Mouse (Mus musculus) CH12.LX (cell line): ENCODE results near the gene Macf1. TPM values are rescaled to one million over a fixed set of nuclear protein-coding genes. Genes with fewer than 3 reads are reported as not detected.
A peak's percentile ranks its signal among the peaks of the same experiment; 100 is the strongest.

Source experiments
- DNase-seq: peaks from one replicate; pipeline ENCODE4 v3.0.0-alpha.2; 2013; ENCODE audit errors: extremely low read depth
- H3K27ac ChIP-seq: 2 replicates; pipeline ENCODE4 v1.5.1; 2012; ENCODE audit warnings: low read depth, mild to moderate bottlenecking, control low read depth, moderate library complexity; ENCODE audit not compliant: insufficient read depth
- H3K27me3 ChIP-seq: replicated peaks from 2 replicates; pipeline ENCODE3; 2012; ENCODE audit warnings: inconsistent platforms
- H3K36me3 ChIP-seq, 2 experiments: replicated peaks in 1 of 2; 2 replicates each; pipeline versions ENCODE3 to v1.6.1; 2012; ENCODE audit warnings: inconsistent platforms in 1 of 2, low read length in 1 of 2, mild to moderate bottlenecking in 1 of 2, mixed read lengths in 1 of 2, moderate library complexity in 1 of 2; ENCODE audit not compliant: control insufficient read depth in 1 of 2, insufficient read depth in 1 of 2
- H3K4me1 ChIP-seq, 2 experiments: 2 replicates each; pipeline ENCODE4 v1.6.1; 2012; ENCODE audit warnings: inconsistent platforms in 1 of 2, moderate library complexity in 1 of 2; ENCODE audit not compliant: insufficient read depth in 2 of 2, control insufficient read depth in 1 of 2
- H3K4me2 ChIP-seq: 2 replicates; pipeline ENCODE4 v1.6.1; 2012; ENCODE audit warnings: low read depth, mild to moderate bottlenecking, control low read depth; ENCODE audit not compliant: poor library complexity, insufficient read depth, severe bottlenecking
- H3K4me3 ChIP-seq, 3 experiments: fragments of 150-350 bp in 1 of 3; sonication (generic) in 1 of 3; replicated peaks in 1 of 3; 2 replicates each; pipeline versions ENCODE3 to v1.5.1; 2011 to 2012; ENCODE audit warnings: low read depth in 2 of 3, low read length in 2 of 3, mild to moderate bottlenecking in 2 of 3, moderate library complexity in 2 of 3, control low read depth in 1 of 3, improper control_type of control experiment in 1 of 3, inconsistent platforms in 1 of 3, mixed read lengths in 1 of 3; ENCODE audit not compliant: poor library complexity in 1 of 3
- H3K79me2 ChIP-seq: replicated peaks from 2 replicates; pipeline ENCODE4 v1.6.1; 2012; ENCODE audit warnings: mild to moderate bottlenecking, moderate library complexity; ENCODE audit not compliant: control insufficient read depth, poor library complexity, insufficient read depth, severe bottlenecking; ENCODE audit errors: extremely low read depth
- H3K9ac ChIP-seq: 2 replicates; pipeline ENCODE4 v1.6.1; 2012; ENCODE audit warnings: low read depth, mild to moderate bottlenecking, control low read depth, moderate library complexity; ENCODE audit not compliant: insufficient read depth
- H3K9me3 ChIP-seq: replicated peaks from 2 replicates; pipeline ENCODE3; 2012; ENCODE audit warnings: low read length, inconsistent platforms, mixed read lengths
- BHLHE40 ChIP-seq: IDR thresholded peaks from 2 replicates; pipeline ENCODE4 v1.6.1; 2011; ENCODE audit warnings: mild to moderate bottlenecking, low read depth, low read length, improper control_type of control experiment
- CHD2 ChIP-seq: IDR thresholded peaks from 2 replicates; pipeline ENCODE4 v1.6.1; 2011; ENCODE audit warnings: low read length, improper control_type of control experiment
- CTCF ChIP-seq, 2 experiments: IDR thresholded peaks in 1 of 2; conservative IDR thresholded peaks in 1 of 2; 2 replicates each; pipeline ENCODE4 v1.5.1; 2011 to 2012; ENCODE audit warnings: low read depth in 2 of 2, low read length in 2 of 2, improper control_type of control experiment in 1 of 2, inconsistent platforms in 1 of 2, mild to moderate bottlenecking in 1 of 2, moderate library complexity in 1 of 2
- ELF1 ChIP-seq: IDR thresholded peaks from 2 replicates; pipeline ENCODE4 v1.6.1; 2014; ENCODE audit warnings: low read depth, mild to moderate bottlenecking, inconsistent platforms, low read length, improper control_type of control experiment
- ETS1 ChIP-seq: conservative IDR thresholded peaks from 2 replicates; pipeline ENCODE4 v1.6.1; 2012; ENCODE audit warnings: low read depth, mild to moderate bottlenecking, inconsistent platforms, low read length, improper control_type of control experiment, moderate library complexity
- MAFK ChIP-seq: IDR thresholded peaks from 2 replicates; pipeline ENCODE4 v1.6.1; 2011; ENCODE audit warnings: low read length, improper control_type of control experiment; ENCODE audit not compliant: insufficient replicate concordance
- MAX ChIP-seq: IDR thresholded peaks from 2 replicates; pipeline ENCODE4 v1.6.1; 2011; ENCODE audit warnings: low read length, improper control_type of control experiment
- MAZ ChIP-seq: IDR thresholded peaks from 2 replicates; pipeline ENCODE4 v1.6.1; 2012; ENCODE audit warnings: low read depth, mild to moderate bottlenecking, inconsistent platforms, low read length, improper control_type of control experiment, moderate library complexity
- MEF2A ChIP-seq: IDR thresholded peaks from 2 replicates; pipeline ENCODE4 v1.6.1; 2014; ENCODE audit warnings: low read depth, mild to moderate bottlenecking, inconsistent platforms, low read length, improper control_type of control experiment, borderline replicate concordance
- MXI1 ChIP-seq: IDR thresholded peaks from 2 replicates; pipeline ENCODE4 v1.6.1; 2011; ENCODE audit warnings: mild to moderate bottlenecking, low read depth, low read length, improper control_type of control experiment
- MYC ChIP-seq: IDR thresholded peaks from 2 replicates; pipeline ENCODE4 v1.6.1; 2011; ENCODE audit warnings: low read depth, mild to moderate bottlenecking, improper control_type of control experiment, low read length
- NELFE ChIP-seq: IDR thresholded peaks from 2 replicates; pipeline ENCODE4 v1.6.1; 2011; ENCODE audit warnings: low read depth, low read length, improper control_type of control experiment
- POLR2A ChIP-seq: IDR thresholded peaks from 2 replicates; pipeline ENCODE4 v1.6.1; 2011; ENCODE audit warnings: low read depth, mild to moderate bottlenecking, improper control_type of control experiment, low read length
- RCOR1 ChIP-seq: conservative IDR thresholded peaks from 2 replicates; pipeline ENCODE4 v1.6.1; 2012; ENCODE audit warnings: low read depth, mild to moderate bottlenecking, inconsistent platforms, low read length, improper control_type of control experiment
- SIN3A ChIP-seq: IDR thresholded peaks from 2 replicates; pipeline ENCODE4 v1.6.1; 2012; ENCODE audit warnings: low read length, improper control_type of control experiment, inconsistent platforms
- TBP ChIP-seq: conservative IDR thresholded peaks from 2 replicates; pipeline ENCODE4 v1.6.1; 2011; ENCODE audit warnings: low read depth, low read length, improper control_type of control experiment
- TCF12 ChIP-seq: IDR thresholded peaks from 2 replicates; pipeline ENCODE4 v1.6.1; 2014; ENCODE audit warnings: low read depth, mild to moderate bottlenecking, inconsistent platforms, low read length, improper control_type of control experiment
- UBTF ChIP-seq: IDR thresholded peaks from 2 replicates; pipeline ENCODE4 v1.6.1; 2012; ENCODE audit warnings: low read depth, mild to moderate bottlenecking, inconsistent platforms, low read length, improper control_type of control experiment, moderate library complexity
- ZC3H11A ChIP-seq: IDR thresholded peaks from 2 replicates; pipeline ENCODE4 v1.6.1; 2012; ENCODE audit warnings: low read depth, mild to moderate bottlenecking, inconsistent platforms, low read length, improper control_type of control experiment
- ZMIZ1 ChIP-seq: IDR thresholded peaks from 2 replicates; pipeline ENCODE4 v1.6.1; 2012; ENCODE audit warnings: low read depth, mild to moderate bottlenecking, inconsistent platforms, low read length, improper control_type of control experiment
- dilution Hi-C: fragments of 300-500 bp; cut with MboI; formaldehyde crosslinking; loops from 2 replicates; pipeline ENCODE4 v1.14.3; 2020; ENCODE audit warnings: low sequenced_read_pairs; ENCODE audit not compliant: extremely low pct_unique_long_range_greater_than_20kb, extremely low pct_ligation_motif_present
- in situ Hi-C: fragments of 300-500 bp; cut with MboI; formaldehyde crosslinking; loops from 3 replicates; pipeline ENCODE4 v1.14.3; 2019; ENCODE audit warnings: low sequenced_read_pairs, low pct_ligation_motif_present, low pct_unique_long_range_greater_than_20kb, mixed read lengths
- polyA plus RNA-seq: library from polyadenylated mRNA; unstranded; fragments of >175 nt; gene quantifications from 2 replicates; pipeline ENCODE4 v1.2.1, GENCODE M21; 2012; ENCODE audit warnings: low read depth; ENCODE audit not compliant: insufficient read length
- total RNA-seq, 2 experiments: library from RNA; depleted of rRNA; stranded (reverse); fragments of 300-350 nt in 1 of 2; fragments of >200 nt in 1 of 2; gene quantifications; 2 replicates each; pipeline ENCODE4 v1.2.3; 2012 to 2014

Macf1 gene
- total and polyA plus RNA-seq, 3 experiments, result 63.3 to 93.3 (median 77.8) TPM

GRCm38 (mm10) chr4:123565291-123565861 is 118.8 kb downstream of the Macf1 start:
- peaks cover 16 to 68% of the 10 kb centered on the region in 2 experiments for H3K4me1 ChIP-seq
- no peak overlapping the region for H3K9ac ChIP-seq

GRCm38 (mm10) chr4:123564051-123564791 is 119.9 kb downstream of the Macf1 start:
- Histone ChIP-seq H3K27ac (peak overlapping the region; percentile 98), H3K4me2 (peak overlapping the region; percentile 93), H3K9ac (peak overlapping the region; percentile 82), H3K27me3 (no peaks in the 10 kb centered on the region), H3K79me2 (peaks cover 67% of the 10 kb centered on the region)
- TF ChIP-seq TBP, result peak; percentile 79
- peak; percentile 37; the same call in 1 of the 2 replicates for TF ChIP-seq ELF1
- TF ChIP-seq ZC3H11A, result no peak
- TF ChIP-seq TCF12, result peak; percentile 60; the same call in 1 of the 2 replicates
- TF ChIP-seq ZMIZ1, result no peak; the same call in 1 of the 2 replicates
- 0 out of 2 replicates have a peak, but pooled peaks have one; percentile 29 for TF ChIP-seq RCOR1
- TF ChIP-seq POLR2A, result peak; percentile 77
- peak; percentile 89 for TF ChIP-seq MEF2A
- peak; percentile 61 for TF ChIP-seq MAZ
- peak; percentile 47; the same call in 1 of the 2 replicates for TF ChIP-seq MYC
- no peak for TF ChIP-seq UBTF
- peak; percentile 84 for TF ChIP-seq NELFE
- no peak; the same call in 1 of the 2 replicates for TF ChIP-seq SIN3A
- TF ChIP-seq MXI1, result peak; percentile 80; the same call in 1 of the 2 replicates
- peak; percentile 25; the same call in 1 of the 2 replicates for TF ChIP-seq BHLHE40
- TF ChIP-seq MAX, result peak; percentile 76
- 0 out of 2 replicates have a peak, but pooled peaks have one; percentile 29 for TF ChIP-seq CHD2
- peak; percentile 46; the same call in 1 of the 2 replicates for TF ChIP-seq ETS1
- no peak for TF ChIP-seq MAFK
- TF ChIP-seq, all 38 proteins: peak for 14
- H3K36me3 ChIP-seq, result peaks cover 0 to 3% of the 10 kb centered on the region in 2 experiments
- dilution Hi-C loops (no loop called here), in situ Hi-C loops (no loop called here)
- peak; percentile 86 for DNase-seq
- peaks cover 16 to 67% of the 10 kb centered on the region in 2 experiments for H3K4me1 ChIP-seq
- H3K9me3 ChIP-seq, result no peaks in the 10 kb centered on the region
- H3K4me3 ChIP-seq, result peak overlapping the region; percentile 66 to 72 (median 71)

More at GRCm38 (mm10) chr4:123565291-123565861, 118.8 kb downstream of the Macf1 start:
- in situ Hi-C loops (no loop called here), dilution Hi-C loops (no loop called here)
- DNase-seq, result peak; percentile 41
- peaks cover 62% of the 10 kb centered on the region for H3K79me2 ChIP-seq
- peak overlapping the region; percentile 98 for H3K27ac ChIP-seq
- no peak for TF ChIP-seq CTCF (conservative IDR thresholded peaks at IDR 0.05 in 1 of 2, IDR thresholded peaks at IDR 0.05 in 1 of 2; ENCODE audit: low read depth in 2 of 2, low read length in 2 of 2)
- TF ChIP-seq RCOR1, result no peak
- no peak for TF ChIP-seq ZC3H11A
- H3K27me3 ChIP-seq, result no peaks in the 10 kb centered on the region
- H3K4me2 ChIP-seq, result peak overlapping the region; percentile 27
- H3K4me3 ChIP-seq, result peak overlapping the region in 1 of 3 experiments; percentile 66
- no peaks in the 10 kb centered on the region for H3K36me3 ChIP-seq
- no peaks in the 10 kb centered on the region for H3K9me3 ChIP-seq
